Mouse (Mus musculus): ENCODE measurements around the gene Tmem236. TPM values are rescaled to one million over a fixed set of nuclear protein-coding genes. Genes with fewer than 3 reads are reported as not detected.

The Tmem236 gene
- total RNA-seq, 2 experiments from 2014 or later = 0.10 to 0.18 TPM

- Histone ChIP-seq H3K4me3 (no peak overlapping the region), H3K27ac (no peak overlapping the region)
- no peak for DNase-seq (ENCODE audit: low spot score in 2 of 2)
- TF ChIP-seq CTCF (conservative IDR thresholded peaks at IDR 0.05) = no peak
Observed at GRCm38 (mm10) chr2:14204308-14204707, 30.0 kb downstream of the Tmem236 start.

GRCm38 (mm10) chr2:14206798-14207197 lies 32.5 kb downstream of the Tmem236 start:
- no peak for TF ChIP-seq CTCF (conservative IDR thresholded peaks at IDR 0.05)
- Histone ChIP-seq H3K4me3 (no peak overlapping the region), H3K27ac (no peak overlapping the region)
- no peak for DNase-seq (ENCODE audit: low spot score in 2 of 2)

GRCm38 (mm10) chr2:14210731-14211130 lies 36.4 kb downstream of the Tmem236 start:
- H3K27ac ChIP-seq = no peak overlapping the region
- no peak for TF ChIP-seq CTCF (conservative IDR thresholded peaks at IDR 0.05)
- H3K4me3 ChIP-seq = no peak overlapping the region
- no peak for DNase-seq (ENCODE audit: low spot score in 2 of 2)

GRCm38 (mm10) chr2:14211606-14212005 lies 37.3 kb downstream of the Tmem236 start:
- Histone ChIP-seq H3K4me3 (no peak overlapping the region), H3K27ac (no peak overlapping the region)
- TF ChIP-seq CTCF (conservative IDR thresholded peaks at IDR 0.05) = no peak
- no peak for DNase-seq (ENCODE audit: low spot score in 2 of 2)

- Histone ChIP-seq H3K4me3 (no peak overlapping the region), H3K27ac (no peak overlapping the region)
- no peak for TF ChIP-seq CTCF (conservative IDR thresholded peaks at IDR 0.05)
- no peak for DNase-seq (ENCODE audit: low spot score in 2 of 2)
Observed at GRCm38 (mm10) chr2:14214764-14215163, 40.4 kb downstream of the Tmem236 start.

- TF ChIP-seq CTCF (conservative IDR thresholded peaks at IDR 0.05) = no peak
- no peak for DNase-seq (ENCODE audit: low spot score in 2 of 2)
- H3K27ac ChIP-seq = no peak overlapping the region
- no peak overlapping the region for H3K4me3 ChIP-seq
Observed at GRCm38 (mm10) chr2:14216653-14217052, 42.3 kb downstream of the Tmem236 start.

- DNase-seq (ENCODE audit: low spot score in 2 of 2) = no peak
- H3K27ac ChIP-seq = no peak overlapping the region
- no peak overlapping the region for H3K4me3 ChIP-seq
- TF ChIP-seq CTCF (conservative IDR thresholded peaks at IDR 0.05) = peak; percentile 39
Observed at GRCm38 (mm10) chr2:14218126-14218525, 43.8 kb downstream of the Tmem236 start.

- DNase-seq (ENCODE audit: low spot score in 2 of 2) = no peak
- no peak overlapping the region for H3K4me3 ChIP-seq
- no peak overlapping the region for H3K27ac ChIP-seq
- no peak for TF ChIP-seq CTCF (conservative IDR thresholded peaks at IDR 0.05)
Observed at GRCm38 (mm10) chr2:14224387-14224786, 50.1 kb downstream of the Tmem236 start.

- Histone ChIP-seq H3K27ac (no peak overlapping the region), H3K4me3 (no peak overlapping the region)
- DNase-seq (ENCODE audit: low spot score in 2 of 2) = no peak
- TF ChIP-seq CTCF (conservative IDR thresholded peaks at IDR 0.05) = no peak
Observed at GRCm38 (mm10) chr2:14228495-14228894, 54.2 kb downstream of the Tmem236 start.

- Histone ChIP-seq H3K4me3 (no peak within 1 kb of the TSS), H3K27ac (no peak within 1 kb of the TSS)
- DNase-seq (ENCODE audit: low spot score in 2 of 2) = no peak
- no peak for TF ChIP-seq CTCF (conservative IDR thresholded peaks at IDR 0.05)
Observed at GRCm38 (mm10) chr2:14229149-14229548, 54.8 kb downstream of the Tmem236 start, which contains the start of gene Mrc1. Gene Mrc1, plus strand, starts transcription at chr2:14229392.

GRCm38 (mm10) chr2:14229979-14230378 lies 55.7 kb downstream of the Tmem236 start:
- no peak for DNase-seq (ENCODE audit: low spot score in 2 of 2)
- no peak for TF ChIP-seq CTCF (conservative IDR thresholded peaks at IDR 0.05)
- no peak overlapping the region for H3K4me3 ChIP-seq
- no peak overlapping the region for H3K27ac ChIP-seq

- Histone ChIP-seq H3K27ac (no peak overlapping the region), H3K4me3 (no peak overlapping the region)
- no peak for TF ChIP-seq CTCF (conservative IDR thresholded peaks at IDR 0.05)
- no peak for DNase-seq (ENCODE audit: low spot score in 2 of 2)
Observed at GRCm38 (mm10) chr2:14232897-14233296, 58.6 kb downstream of the Tmem236 start.

- TF ChIP-seq CTCF (conservative IDR thresholded peaks at IDR 0.05) = no peak
- Histone ChIP-seq H3K27ac (no peak overlapping the region), H3K4me3 (no peak overlapping the region)
- no peak for DNase-seq (ENCODE audit: low spot score in 2 of 2)
Observed at GRCm38 (mm10) chr2:14233983-14234382, 59.7 kb downstream of the Tmem236 start.

- DNase-seq (ENCODE audit: low spot score in 2 of 2) = no peak
- Histone ChIP-seq H3K4me3 (no peak overlapping the region), H3K27ac (no peak overlapping the region)
- no peak for TF ChIP-seq CTCF (conservative IDR thresholded peaks at IDR 0.05)
Observed at GRCm38 (mm10) chr2:14235319-14235718, 61.0 kb downstream of the Tmem236 start.

- no peak for DNase-seq (ENCODE audit: low spot score in 2 of 2)
- H3K4me3 ChIP-seq = no peak overlapping the region
- no peak overlapping the region for H3K27ac ChIP-seq
- TF ChIP-seq CTCF (conservative IDR thresholded peaks at IDR 0.05) = no peak
Observed at GRCm38 (mm10) chr2:14236920-14237319, 62.6 kb downstream of the Tmem236 start.

Data from layer of hippocampus, adult 2 months (tissue).